Mouse (Mus musculus) cortical plate, adult 2 months (tissue): Measurements from ENCODE around the gene Slc5a3.

Experiments used
- CTCF ChIP-seq: fragments of 200-500 bp; IDR thresholded peaks from 2 replicates; pipeline ENCODE4 v1.5.1; 2011; ENCODE audit warnings: mild to moderate bottlenecking, control low read depth, low read length; ENCODE audit not compliant: insufficient read depth; ENCODE audit errors: extremely low read depth
- POLR2A ChIP-seq: fragments of 200-500 bp; IDR thresholded peaks from 2 replicates; pipeline ENCODE4 v1.6.1; 2011; ENCODE audit warnings: mild to moderate bottlenecking, low read length, control low read depth; ENCODE audit not compliant: insufficient read depth; ENCODE audit errors: extremely low read depth

DNA sequence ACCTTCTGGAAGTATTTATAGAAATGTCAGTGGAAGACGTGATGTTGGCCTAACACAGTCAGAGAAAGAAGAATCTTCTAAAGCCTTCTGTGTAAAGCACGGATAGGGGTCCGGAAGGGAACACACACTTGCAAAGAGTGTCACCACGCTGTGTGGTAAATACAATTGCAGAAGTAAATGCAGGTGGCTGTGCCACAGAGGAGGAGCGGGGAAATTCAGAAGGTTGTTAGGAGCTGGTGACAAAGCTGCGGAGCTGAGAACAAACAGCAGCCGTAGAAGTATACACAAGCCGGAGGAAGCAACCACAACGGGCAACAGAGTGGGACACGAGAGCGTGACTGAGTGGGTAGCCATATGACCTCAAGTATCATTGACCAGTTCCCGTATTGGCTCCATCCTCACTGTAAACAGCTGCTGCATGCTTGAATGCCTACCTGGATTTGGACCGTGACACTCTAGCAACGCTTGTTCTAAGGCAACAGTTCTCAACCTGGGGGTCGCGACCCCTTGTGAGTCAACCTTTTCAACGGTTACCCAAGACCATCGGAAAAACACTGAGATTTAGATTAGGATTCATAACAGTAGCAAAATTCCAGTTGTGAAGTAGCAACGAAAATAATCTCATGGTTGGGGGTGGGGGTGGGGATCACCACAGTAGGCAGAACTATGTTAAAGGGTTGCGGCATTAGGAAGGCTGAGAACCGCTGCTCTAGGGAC lies 20.1 kb upstream of the Slc5a3 start:
- no peak for TF ChIP-seq POLR2A
- TF ChIP-seq CTCF, result no peak
